Mouse (Mus musculus): ENCODE measurements around the gene Cyth1. TPM values are rescaled to one million over a fixed set of nuclear protein-coding genes. Genes with fewer than 3 reads are reported as not detected.

Gene Cyth1
- 10 to 100 TPM; 51.0 to 56.2 TPM for total RNA-seq (2021)
- long read RNA-seq, experiment 1, transcript Cyth1-201 (13 exons, 3,135 nt): major isoform, 8 of 66 reads
- long read RNA-seq, experiment 1, partial matches to known transcripts: 6 of 66 reads
- long read RNA-seq, experiment 1, other reads (novel, unspliced or antisense): 52 of 66 reads
- long read RNA-seq, experiment 2, partial matches to known transcripts: 2 of 28 reads
- long read RNA-seq, experiment 2, other reads (novel, unspliced or antisense): 23 of 28 reads

- DNase-seq: peak; percentile 100
Measured at GRCm38 (mm10) chr11:118248150-118249011, at the start of gene Cyth1. TSS of gene Cyth1 (minus strand) at chr11:118248592.

DNA sequence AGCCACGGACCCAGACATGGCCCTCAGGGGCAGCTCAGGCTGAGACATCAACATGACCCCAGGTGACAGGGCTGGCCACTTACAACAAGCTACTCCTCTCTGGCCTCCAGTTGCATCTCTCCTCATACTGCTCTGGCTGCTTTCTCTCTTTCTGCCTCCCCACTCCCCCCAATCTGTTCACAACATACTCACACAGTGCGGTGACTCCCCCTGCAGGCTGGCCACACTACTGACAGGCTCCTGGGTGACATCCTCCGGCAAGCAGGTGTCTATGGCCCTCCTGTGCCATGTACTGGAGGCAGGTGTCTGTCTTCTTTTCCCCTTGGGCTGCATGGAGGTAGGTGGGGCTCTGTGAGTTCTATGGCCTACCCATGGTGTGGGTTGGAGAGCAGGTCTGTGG is 49.6 kb upstream of the Cyth1 start:
- no peak for DNase-seq

- DNase-seq: no peak
Measured at GRCm38 (mm10) chr11:118295026-118295425, 46.6 kb upstream of the Cyth1 start.

DNA sequence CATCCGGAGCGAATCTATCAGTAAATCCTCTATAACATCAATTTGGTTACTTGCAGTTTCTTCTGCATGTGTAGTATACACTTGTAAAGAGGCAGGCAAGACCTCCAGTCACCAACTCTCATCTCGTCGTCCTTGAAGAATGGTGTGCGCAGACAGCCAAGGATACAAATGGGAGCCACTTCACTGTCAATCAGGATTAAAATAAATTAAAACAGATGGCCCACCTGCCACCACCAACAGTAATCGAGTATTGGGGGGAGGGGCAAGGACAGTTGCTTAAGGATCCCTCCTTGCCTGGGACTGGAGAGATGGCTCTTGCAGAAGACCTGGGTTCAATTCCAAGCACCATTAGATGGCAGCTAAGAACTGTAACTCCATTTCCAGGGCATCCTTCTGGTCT is 44.3 kb upstream of the Cyth1 start:
- no peak for DNase-seq

GRCm38 (mm10) chr11:118289999-118290889 is 41.9 kb upstream of the Cyth1 start, which contains the start of gene Usp36:
TSS of gene Usp36 (minus strand) at chr11:118290244.
- peak; percentile 100 for DNase-seq

GRCm38 (mm10) chr11:118289562-118289961 is 41.2 kb upstream of the Cyth1 start:
- DNase-seq: no peak

- DNase-seq: peak; percentile 38
Measured at GRCm38 (mm10) chr11:118289037-118289511, 40.7 kb upstream of the Cyth1 start.

GRCm38 (mm10) chr11:118287573-118287972 is 39.2 kb upstream of the Cyth1 start:
- DNase-seq: no peak

GRCm38 (mm10) chr11:118286434-118286833 is 38.0 kb upstream of the Cyth1 start:
- DNase-seq: no peak

- DNase-seq: no peak
Measured at GRCm38 (mm10) chr11:118285791-118286190, 37.4 kb upstream of the Cyth1 start.

DNA sequence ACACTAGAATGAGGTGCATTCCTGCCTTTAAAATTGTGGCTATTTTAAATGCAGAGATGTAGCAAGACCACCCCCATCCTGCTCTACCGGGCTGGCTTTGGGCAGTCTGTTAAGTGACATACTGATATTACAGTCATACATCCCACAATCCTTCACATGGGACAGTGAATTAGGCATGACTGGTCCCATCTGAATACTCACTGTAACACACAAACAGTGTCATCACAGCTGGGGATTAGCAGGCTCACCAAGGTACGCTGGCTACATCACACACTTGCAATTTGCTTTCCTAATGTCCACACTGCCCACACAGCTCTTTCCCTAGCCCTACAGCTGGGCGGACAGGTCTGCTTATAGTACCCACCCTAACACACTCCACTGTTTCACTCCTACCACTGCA is 31.8 kb upstream of the Cyth1 start:
- DNase-seq: no peak

DNA sequence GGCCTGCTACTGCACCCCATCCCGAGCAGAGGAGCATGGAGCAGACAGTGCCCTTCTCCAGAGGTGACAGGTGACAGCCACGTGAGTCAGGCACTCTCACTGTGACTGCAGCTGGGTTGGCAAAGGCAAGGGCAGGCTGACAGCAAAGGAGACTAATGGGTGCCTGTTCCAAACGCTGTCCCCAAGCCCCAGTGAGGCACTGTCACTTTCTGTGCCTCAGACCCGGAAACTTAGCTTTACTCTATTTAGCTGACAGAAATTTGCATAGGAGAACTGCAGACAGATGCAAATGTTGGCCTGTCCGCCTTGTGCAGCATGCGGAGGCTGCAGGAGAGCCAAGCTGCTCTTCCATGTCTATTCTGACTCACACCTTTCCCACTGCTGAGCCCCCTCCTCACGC is 27.9 kb upstream of the Cyth1 start:
- no peak for DNase-seq

DNA sequence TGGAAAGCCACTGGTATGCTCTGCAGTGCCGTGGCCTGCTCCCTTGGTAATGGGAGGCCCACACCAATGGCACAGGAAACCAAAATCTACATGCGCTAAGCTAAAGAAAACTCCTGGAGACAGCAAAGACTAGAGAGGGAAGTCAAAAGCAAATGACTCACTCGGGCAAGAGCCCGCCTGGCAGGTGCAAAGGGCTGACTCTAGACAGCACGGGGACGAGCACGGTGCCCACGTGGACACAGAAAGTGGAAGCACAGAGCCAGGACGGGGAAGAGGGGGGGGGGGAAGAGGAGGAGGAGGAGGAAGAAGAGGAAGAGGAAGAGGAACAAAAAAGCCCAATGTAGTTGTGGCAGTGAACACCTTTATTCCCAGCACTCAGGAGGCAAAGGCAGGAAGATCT is 26.7 kb upstream of the Cyth1 start:
- no peak for DNase-seq

GRCm38 (mm10) chr11:118269827-118270226 is 21.4 kb upstream of the Cyth1 start:
- peak; percentile 31 for DNase-seq

DNA sequence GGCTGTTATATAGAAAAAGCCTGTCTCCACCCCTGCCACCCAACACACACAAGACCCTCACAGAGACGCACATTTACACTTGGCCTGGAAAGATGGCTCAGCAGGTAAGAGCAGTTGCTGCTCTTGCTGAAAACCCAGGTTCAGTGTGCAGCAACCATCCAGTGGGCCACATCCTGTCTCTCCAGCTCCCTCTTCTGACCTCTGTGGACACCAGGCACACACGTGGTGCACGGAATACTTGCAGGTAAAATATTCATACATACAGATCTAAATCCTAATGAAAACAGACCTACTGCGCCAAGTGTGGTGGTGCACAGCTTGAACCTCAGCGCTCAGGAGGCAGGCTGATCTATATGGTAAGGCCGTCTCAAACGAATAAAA is 18.3 kb upstream of the Cyth1 start:
- DNase-seq: no peak

DNA sequence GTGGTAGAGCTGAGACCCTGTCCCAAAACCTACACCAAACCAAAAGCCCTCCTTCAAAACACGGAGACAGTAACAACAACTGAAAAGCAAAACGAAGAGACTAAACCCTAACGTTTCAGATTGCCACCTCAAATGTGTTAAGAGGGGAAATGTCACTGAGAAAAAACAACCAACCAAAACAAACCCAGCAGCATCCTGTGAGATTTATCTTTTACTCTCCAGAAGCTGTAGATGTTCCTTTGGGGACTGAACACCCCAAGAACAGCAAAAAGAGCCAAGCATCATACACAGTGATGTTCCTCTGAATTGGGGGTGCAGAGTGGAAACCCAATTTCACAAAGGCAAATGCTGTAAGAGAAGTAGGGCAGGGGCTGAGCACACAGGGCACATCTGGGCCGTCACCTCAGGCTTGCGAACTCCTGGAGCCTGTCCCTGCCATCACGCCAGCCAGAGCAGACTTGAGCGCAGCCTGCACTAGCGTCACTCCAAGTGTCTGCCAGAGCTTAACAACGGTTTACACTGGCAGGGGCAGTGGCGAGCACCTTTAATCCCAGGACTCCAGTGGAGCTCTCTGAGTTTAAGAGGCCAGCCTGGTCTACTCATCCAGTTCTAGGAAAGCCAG is 17.8 kb upstream of the Cyth1 start:
- DNase-seq: no peak

DNA sequence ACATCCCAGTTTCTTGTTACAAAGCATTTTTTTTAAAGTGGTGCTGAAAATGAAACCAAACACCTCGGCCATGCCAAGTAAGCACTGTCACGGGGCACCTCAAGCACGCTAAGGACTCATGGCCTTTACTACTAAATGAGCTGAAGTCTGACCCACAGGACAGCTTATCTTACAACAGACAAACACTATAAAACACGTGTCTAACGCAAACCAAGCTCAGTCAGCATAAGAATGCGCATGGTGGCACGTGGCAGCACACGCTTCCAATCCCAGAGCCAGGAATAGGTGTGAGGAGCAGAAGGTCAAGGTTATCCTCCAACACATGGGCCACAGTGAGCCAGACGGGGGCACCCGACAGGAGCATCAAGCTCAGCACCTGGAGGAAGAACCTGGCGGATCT is 17.2 kb upstream of the Cyth1 start:
- DNase-seq: peak; percentile 31

GRCm38 (mm10) chr11:118263146-118263545 is 14.8 kb upstream of the Cyth1 start:
- DNase-seq: no peak

DNA sequence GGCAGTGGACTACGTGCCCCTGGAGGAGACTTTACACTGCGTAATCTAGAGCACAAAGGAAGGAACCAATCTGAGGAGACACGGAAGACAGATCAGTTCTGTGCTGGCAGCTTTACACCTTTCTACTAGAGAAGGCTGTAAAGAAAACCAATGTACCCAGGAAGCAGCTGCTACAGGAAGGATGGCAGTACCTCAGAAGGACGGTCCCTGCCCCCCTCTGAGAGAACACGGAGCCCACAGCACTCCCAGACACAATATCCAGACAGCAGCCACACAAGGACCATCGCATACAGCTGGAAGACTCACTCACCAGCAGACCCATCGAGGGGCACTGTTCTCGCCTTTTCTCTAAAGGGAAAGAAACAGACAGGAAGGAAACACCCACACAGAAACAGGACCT is 11.7 kb upstream of the Cyth1 start:
- DNase-seq: no peak

GRCm38 (mm10) chr11:118259580-118259979 is 11.2 kb upstream of the Cyth1 start:
- no peak for DNase-seq

GRCm38 (mm10) chr11:118256371-118256770 is 8.0 kb upstream of the Cyth1 start:
- peak; percentile 31 for DNase-seq
